Mouse (Mus musculus) heart, postnatal 36 days (tissue): ENCODE measurements around the gene Trim38. TPM values are rescaled to one million over a fixed set of nuclear protein-coding genes. Genes with fewer than 3 reads are reported as not detected.
"Not testable (repeated sequence)": the region's sequence is repeated elsewhere in the genome, so short reads cannot be mapped to it uniquely, and the experiment has no call there.

Experiments
- DNase-seq, 2 experiments: peaks; one replicate each; pipeline ENCODE4 v3.0.0; 2021 to 2022
- intact Hi-C: fragments of 180-260 bp; cut with DNase I; formaldehyde crosslinking; loops from one replicate; pipeline ENCODE4 v1.15.1; 2025
- total RNA-seq, 2 experiments: library from RNA; stranded (reverse); gene quantifications; 2 replicates each; pipeline ENCODE4 v1.2.3; 2021

The Trim38 gene
- total RNA-seq, 2 experiments from 2014 or later = not detected

DNA sequence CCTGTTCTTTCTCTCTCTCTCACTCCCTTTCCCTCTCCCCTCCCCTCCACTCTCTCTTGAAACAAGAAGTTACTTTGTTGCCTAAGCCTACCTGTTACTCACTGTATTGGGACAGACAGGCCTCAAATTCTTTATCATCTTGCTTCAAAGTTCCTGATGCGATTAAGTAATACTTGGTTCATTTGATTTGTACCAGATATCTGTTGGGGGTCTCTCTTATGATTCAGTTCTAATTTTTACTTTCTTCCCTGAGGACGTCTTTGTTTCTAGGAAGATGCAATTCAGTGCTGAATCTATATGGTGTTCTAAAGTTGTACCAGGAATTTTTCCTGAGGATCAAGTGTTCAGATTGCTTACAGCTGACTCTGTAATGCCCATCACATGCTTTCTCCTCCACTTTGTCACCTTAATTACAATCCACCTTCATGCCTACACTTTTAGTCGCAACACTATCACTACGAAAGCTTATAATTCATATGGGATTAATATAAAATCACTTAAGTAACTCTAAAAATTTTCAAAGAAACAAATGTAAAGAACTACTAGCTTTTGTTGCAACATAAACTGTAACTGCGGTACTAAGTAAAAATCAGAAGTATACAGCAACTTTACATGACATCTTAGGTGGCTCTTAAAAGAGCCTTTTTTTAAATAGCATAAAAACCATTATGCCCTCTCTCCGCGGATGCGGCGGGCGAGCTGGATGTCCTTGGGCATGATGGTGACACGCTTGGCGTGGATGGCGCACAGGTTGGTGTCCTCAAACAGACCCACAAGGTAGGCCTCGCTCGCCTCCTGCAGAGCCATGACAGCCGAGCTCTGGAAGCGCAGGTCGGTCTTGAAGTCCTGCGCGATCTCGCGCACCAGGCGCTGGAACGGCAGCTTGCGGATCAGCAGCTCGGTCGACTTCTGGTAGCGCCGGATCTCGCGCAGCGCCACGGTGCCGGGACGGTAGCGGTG, 25.0 kb upstream of the Trim38 start:
- DNase-seq = no peak
- intact Hi-C loops = loop anchor here (5.0 to 10.0 kb wide), 5 partner anchors 162 to 1920 kb away; partner anchors contain the start of genes Hist1h2af, Hist1h2ag, Hist1h2bj and Hist1h4d

DNA sequence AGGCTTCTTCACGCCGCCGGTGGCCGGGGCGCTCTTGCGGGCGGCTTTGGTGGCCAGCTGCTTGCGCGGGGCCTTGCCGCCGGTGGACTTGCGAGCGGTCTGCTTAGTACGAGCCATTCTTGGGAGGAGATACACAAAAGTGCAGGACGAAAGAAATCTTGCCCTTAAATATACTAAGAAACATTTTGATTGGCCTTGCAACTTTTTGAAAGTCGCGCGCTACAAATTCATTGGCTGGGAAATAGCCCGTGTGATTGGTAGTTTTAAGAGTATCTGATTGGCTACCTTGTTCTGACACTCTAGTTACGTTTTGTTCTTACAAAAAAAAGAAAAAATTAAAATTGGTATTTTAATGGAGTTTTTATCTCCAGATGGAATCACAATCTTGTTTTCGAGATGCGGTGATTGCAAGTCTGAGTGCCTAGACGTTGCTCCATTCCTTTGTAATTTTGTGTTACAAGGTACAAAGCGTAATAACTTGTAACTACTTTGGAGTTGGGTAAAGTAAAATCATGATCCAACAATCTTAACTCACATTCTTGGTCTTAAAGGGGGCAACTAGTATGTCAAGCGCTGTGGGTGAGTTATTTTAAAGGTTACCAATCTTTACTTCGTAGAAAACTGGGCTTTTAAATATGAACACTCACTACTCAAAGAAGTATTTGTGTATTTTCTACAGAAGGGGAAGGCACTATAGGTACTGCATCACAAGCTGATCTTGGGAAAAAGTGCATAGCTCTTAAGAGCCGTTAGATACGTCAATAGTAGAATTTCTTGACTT, 24.1 kb upstream of the Trim38 start, which contains the start of gene Hist1h3c:
Gene Hist1h3c, minus strand, starts transcription at position 222 of the 781 bp plus-strand sequence.
- intact Hi-C loops = loop anchor here (5.0 to 10.0 kb wide), 2 partner anchors 163 to 1921 kb away; partner anchors contain the start of gene Hist1h4d

DNA sequence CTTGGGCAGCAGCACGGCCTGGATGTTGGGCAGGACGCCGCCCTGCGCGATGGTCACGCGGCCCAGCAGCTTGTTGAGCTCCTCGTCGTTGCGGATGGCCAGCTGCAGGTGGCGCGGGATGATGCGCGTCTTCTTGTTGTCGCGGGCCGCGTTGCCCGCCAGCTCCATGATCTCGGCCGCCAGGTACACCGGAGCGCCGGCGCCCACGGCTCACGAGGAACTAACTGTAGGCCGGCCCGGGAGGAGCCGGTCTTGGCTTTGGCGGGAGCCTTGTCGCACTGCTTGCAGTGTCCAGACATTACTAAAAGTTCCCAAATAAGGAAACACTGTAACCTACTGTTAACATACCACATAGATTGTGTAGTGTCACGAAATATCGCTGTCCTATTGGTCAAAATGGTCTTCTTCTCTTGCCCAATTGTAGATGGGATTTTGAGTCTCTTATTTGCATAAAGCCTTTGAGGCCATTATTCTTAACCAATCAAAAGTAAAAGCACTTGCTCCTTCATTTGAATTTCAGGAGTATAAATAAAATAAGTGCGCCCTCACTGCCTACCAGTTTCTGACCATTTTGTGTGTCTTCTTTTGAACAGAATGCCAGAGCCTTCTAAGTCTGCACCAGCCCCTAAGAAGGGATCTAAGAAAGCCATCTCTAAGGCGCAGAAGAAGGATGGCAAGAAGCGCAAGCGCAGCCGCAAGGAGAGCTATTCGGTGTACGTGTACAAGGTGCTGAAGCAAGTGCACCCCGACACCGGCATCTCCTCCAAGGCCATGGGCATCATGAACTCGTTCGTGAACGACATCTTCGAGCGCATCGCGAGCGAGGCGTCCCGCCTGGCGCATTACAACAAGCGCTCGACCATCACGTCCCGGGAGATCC, 23.3 kb upstream of the Trim38 start, which contains the start of gene Hist1h2bb:
Gene Hist1h2bb, plus strand, starts transcription at position 534 of the 880 bp plus-strand sequence.
- peak; percentile 64 to 83 for DNase-seq
- intact Hi-C loops = loop anchor here (5.0 to 10.0 kb wide), 2 partner anchors 164 to 1922 kb away; partner anchors contain the start of gene Hist1h4d

More for the DNA sequence above, 24.1 kb upstream of the Trim38 start, which contains the start of gene Hist1h3c:
- peak; percentile 84 to 89 for DNase-seq

DNA sequence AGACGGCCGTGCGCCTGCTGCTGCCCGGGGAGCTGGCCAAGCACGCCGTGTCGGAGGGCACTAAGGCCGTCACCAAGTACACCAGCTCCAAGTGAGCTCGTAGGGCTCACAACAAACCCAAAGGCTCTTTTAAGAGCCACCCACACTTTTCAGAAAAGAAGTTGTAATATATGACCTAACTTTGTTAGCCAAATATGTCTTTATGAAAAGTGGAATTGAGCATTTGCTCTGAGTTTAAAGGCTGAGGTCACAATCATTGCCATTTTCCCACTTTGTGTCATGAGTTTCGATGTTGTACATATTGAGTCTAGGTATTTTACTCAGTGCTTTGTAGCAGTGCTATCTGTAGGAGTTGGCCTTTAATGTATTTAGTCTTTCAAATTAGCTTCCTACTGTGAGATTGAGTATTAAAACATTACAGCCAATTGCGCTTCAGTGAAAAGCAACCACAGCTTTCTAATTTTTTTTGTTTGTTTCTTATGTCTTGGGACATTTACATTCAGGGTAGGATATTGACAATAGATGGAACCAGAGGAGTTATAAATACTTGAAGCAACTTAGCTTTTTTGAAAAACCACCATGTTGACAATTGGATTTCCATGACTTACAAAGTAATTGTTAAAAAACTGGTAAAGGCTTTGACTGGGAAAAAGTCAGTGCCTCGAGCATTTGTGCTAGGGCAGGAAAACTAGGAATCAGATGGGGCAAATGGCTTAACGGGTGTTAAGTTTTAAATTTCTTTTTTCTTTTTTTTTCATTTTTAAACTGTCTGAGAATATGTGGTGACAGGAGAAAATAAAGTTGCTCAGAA, 22.4 kb upstream of the Trim38 start:
- intact Hi-C loops = loop anchor here (5.0 to 10.0 kb wide), 2 partner anchors 165 to 1922 kb away; partner anchors contain the start of gene Hist1h4d
- no peak for DNase-seq

DNA sequence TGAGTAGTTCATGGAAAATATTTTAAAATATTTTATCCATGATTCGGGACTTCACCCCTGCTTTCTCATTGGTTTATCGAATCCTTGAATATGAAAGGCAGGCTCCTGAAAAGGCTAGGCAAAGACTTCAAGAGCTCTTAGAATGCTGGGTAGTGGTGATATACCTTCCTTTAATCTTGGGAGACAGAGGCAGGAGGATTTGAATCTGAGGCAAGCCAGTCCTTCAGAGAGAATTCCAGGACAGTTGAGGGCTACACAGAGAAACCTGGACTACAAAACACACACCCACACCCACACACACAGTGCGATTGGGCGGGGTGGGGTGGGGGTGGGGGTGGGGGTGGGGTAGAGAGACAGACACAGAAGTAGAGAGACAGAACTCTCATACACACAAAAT, 21.8 kb upstream of the Trim38 start:
- DNase-seq = no peak
- intact Hi-C loops = loop anchor here (5.0 to 10.0 kb wide), 2 partner anchors 166 to 1923 kb away; partner anchors contain the start of gene Hist1h4d

DNA sequence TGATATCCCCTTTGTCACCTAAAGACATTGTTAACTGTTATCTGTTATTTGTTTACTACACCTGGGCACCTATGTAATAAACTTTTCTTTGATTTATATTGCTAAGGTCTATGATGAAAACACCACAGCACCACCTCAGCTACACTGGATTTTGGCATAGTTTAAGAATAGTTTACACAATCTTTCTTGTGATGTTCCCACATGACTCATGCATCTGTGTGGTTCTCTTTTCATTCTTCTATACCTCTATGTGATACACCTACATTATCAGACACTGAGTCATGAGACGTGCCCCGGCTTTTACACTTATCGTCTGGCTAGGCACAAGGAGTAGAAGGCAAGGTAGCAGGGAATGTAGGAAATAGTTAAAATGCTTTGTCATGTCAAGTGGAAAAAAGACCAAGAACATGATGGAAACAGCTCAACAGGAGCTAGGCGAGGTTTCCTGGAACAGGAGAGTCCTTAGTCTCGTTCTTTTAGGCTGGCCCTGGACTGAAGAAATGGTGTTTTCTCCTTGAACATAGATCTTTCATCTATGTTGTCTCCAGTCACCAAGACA, 20.1 kb upstream of the Trim38 start:
- intact Hi-C loops = loop anchor here (5.0 to 10.0 kb wide), 2 partner anchors 167 to 1925 kb away; partner anchors contain the start of gene Hist1h4d
- DNase-seq = no peak

DNA sequence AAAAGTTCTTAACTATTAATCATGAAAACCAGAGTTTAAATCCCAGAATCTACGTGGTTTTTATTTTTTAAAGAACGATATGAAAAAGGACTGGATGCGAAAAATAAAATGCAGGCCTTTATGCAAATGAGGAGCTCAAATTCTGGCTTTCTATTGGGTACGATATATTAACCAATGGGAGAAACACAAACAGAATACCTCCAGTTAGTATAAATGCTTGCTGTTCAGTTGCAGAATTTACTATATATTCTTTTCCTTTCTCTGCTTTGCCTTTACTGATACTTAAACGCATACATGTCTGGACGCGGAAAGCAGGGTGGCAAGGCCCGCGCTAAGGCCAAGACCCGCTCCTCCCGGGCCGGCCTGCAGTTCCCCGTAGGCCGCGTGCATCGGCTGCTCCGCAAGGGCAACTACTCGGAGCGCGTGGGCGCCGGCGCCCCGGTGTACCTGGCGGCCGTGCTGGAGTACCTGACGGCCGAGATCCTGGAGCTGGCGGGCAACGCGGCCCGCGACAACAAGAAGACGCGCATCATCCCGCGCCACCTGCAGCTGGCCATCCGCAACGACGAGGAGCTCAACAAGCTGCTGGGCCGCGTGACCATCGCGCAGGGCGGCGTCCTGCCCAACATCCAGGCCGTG, 18.8 kb upstream of the Trim38 start, which contains the start of gene Hist1h2ab:
Gene Hist1h2ab, plus strand, starts transcription at position 288 of the 639 bp plus-strand sequence.
- intact Hi-C loops = not testable (repeated sequence)
- DNase-seq = peak; percentile 47 to 64

DNA sequence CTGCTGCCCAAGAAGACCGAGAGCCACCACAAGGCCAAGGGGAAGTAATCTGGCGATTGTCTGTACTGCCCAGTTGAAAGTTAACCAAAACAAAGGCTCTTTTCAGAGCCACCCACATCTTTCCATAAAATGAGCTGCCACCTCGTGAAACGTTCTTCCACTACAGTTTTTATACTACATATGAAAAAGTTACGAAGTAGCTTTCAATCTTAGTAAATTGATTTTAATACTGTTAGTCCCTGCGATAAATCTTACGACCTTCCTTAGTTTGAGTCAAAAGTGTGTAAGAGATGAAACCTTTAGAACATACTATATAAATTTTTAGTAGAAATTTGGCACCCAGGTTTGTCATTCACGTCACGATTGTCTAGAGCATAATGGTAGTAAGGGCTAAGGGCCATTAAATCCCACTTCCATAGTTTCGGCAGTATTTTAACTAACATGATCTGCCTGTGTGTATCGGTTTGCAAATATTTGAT, 18.2 kb upstream of the Trim38 start:
- intact Hi-C loops = no loop called here
- DNase-seq = no peak

DNA sequence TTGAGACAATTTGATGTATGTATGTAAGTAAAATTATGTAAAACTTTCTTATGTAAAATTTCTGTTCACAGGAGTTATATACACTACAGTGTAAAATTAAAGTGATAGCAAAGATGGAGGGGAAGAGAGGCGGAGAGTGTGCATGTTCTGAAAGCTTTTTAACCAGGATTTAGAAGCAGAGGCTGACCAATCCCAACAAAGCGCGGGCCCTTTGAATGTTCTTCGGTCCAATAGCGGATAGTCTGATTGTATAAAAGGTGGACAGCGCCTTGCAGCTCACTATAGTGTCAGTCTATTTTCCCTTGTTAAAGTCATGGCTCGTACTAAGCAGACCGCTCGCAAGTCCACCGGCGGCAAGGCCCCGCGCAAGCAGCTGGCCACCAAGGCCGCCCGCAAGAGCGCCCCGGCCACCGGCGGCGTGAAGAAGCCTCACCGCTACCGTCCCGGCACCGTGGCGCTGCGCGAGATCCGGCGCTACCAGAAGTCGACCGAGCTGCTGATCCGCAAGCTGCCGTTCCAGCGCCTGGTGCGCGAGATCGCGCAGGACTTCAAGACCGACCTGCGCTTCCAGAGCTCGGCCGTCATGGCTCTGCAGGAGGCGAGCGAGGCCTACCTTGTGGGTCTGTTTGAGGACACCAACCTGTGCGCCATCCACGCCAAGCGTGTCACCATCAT, 17.5 kb upstream of the Trim38 start, which contains the start of gene Hist1h3b:
Gene Hist1h3b, plus strand, starts transcription at position 201 of the 675 bp plus-strand sequence.
- peak; percentile 79 to 86 for DNase-seq
- intact Hi-C loops = not testable (repeated sequence)

DNA sequence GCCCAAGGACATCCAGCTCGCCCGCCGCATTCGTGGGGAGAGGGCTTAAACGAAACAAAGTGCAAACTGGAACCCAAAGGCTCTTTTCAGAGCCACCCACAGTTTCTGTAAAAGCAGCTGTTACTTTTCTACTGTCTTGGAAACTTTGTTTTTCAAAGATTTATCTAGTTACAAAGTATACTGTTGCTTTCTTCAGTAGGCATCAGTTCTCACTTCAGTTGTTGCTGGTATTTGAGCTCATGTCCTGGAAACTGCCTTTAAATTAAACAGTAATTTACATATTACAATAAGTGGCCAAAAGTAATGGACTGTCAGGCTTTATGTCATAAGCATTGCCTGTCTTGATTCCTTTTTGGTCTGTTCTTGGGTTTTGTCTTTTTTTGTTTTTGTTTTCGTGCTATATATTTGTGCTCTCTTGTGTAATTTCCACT, 17.0 kb upstream of the Trim38 start:
- intact Hi-C loops = no loop called here

DNA sequence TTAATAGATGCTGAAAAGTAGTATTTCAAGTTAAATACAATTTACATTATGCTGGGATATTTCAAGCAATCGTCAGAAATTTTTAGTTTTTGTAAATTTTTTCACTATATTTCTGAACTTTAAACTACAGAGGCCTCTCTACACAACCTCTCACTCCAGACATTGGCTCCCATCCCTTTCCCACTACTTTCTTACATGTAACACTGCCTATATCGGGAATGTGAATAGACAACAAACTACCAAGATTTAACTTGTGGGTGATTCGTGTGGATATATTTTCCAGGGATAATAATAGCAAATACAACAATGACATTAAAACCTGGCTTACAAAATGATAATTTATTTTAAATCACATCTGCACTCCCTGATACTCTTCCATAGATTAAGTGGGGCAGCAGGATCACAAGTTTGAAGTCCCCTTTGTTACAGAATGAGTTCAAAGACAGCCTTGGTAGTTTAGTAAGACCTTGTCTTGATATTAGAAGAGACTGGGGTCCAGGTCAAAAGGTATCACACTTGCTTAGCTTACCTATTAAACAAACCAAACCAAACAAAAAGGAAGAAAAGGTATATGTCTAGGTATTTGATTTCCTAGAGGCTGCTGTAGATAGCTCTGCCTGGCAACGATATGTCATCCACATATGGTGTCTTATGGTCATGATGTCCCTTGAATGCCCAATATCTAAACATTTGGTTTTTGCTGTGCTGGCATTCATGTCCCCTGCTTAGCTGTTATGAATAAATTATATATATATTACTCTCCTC, 16.2 kb upstream of the Trim38 start:
- DNase-seq = no peak
- intact Hi-C loops = no loop called here

More for the DNA sequence above, 17.0 kb upstream of the Trim38 start:
- DNase-seq = no peak

DNA sequence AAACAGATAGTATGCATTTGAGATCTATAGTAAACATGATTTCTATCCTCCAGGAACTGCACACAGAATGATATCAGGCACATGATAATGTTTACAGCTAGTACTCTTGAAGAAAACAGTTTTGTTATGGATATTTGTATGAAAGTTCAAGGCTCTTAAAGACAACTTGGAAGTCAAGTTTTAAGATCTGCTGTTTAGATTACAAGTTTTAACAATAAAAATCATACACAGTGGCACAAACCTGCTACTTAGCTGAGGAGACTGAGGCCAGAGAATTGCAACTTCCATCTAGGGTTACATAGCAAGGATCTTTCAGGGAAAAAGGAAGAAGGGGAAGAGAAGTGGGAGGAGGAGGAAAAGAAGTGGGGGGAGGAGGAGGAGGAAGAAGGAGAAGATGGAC, 14.7 kb upstream of the Trim38 start:
- intact Hi-C loops = no loop called here
- DNase-seq = no peak

DNA sequence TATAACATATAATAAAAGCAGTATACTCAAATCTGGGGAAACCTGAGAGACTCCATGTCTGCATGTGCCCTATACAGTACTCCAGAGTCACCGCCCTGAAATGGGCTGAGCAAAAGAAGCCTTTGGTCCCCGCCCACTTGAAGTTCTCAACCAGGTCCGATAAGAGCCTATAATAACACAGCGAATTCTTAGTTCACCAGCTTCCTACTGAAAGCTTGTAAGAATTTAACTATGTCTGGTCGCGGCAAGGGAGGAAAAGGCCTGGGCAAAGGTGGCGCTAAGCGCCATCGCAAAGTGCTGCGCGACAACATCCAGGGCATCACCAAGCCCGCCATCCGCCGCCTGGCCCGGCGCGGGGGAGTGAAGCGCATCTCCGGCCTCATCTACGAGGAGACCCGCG, 12.9 kb upstream of the Trim38 start, which contains the start of gene Hist1h4b:
Gene Hist1h4b, plus strand, starts transcription at position 224 of the 400 bp plus-strand sequence.
- intact Hi-C loops = no loop called here
- peak; percentile 79 to 82 for DNase-seq

DNA sequence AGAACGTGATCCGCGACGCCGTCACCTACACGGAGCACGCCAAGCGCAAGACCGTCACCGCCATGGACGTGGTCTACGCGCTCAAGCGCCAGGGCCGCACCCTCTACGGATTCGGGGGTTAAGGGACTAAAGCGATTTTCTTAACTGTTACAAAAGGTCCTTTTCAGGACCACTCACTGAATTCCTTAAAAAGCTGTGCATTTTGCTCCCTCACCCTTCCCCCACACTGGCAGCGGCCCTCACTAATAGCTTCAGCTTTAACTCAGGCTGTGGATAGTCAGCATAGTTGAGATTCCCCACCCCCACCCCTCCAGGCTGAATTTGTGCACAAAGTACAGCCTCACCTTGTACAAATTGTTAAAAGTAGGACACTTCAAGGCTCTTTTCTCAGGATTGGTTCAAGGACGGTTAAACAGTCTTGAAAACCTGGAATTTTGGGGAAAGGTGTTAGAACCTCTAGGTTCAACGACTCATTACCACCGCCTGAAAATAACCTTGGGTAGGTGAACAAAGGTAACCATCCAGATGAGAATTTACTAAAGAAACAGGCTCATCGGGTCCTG, 12.4 kb upstream of the Trim38 start:
- no peak for DNase-seq
- intact Hi-C loops = no loop called here

DNA sequence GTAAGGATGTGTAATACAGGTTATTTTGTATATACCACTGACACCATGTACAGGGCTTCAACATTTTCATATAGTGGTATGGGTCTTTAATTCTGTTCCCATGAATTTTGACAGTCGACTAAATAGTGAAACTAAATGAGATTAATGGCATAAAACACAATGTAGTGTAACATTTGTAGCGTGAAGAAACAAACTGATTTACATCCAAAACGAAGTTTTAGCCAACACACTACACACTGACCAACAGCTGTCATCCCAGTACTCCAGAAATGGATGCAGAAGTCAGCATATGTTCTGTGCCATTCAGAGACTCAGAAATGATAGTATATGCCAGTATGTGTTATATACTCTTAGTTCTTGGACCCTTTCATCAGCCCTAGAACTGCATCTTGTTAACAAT, 11.8 kb upstream of the Trim38 start:
- no peak for DNase-seq
- intact Hi-C loops = no loop called here
